Mouse (Mus musculus): ENCODE data around the gene Selenbp2.
"Not testable (repeated sequence)": the region's sequence is repeated elsewhere in the genome, so short reads cannot be mapped to it uniquely, and the experiment has no call there.

The Selenbp2 gene

DNA sequence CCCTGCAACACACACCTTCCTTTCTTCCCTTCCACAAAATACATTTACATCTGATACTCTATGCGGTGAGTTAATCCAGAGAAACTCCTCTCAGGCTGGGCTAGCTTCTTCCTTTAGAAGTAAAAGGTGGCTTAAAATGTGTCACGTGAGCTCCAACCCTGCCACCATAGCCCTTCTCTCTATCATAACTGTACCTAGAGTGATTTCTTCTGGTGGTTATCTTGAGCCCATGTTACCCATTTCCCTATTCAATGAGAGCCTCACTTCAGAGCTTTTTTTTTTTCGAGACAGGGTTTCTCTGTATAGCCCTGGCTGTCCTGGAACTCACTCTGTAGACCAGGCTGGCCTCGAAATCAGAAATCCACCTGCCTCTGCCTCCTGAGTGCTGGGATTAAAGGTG, 1.7 kb upstream of the Selenbp2 start:
- not testable (repeated sequence) for DNase-seq

DNA sequence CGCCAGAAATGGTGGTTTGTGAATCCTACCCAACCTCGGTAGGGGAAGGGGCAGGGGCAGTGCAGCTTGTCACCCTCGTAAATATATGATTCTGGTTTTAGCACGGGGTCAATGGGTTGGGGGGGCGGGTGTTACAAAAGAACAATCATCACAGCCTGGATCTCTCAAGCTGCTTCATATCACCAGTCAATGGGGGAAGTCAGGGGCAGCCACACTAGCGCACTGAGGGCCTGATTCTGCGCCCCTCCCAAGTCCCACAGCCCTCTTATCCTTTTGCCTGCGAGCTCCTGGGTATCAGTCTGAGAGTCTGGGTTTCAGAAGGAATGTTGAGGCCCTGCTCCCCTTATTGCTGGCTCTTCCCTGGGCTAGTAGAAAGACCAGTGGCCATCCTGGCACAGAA, 518 bp downstream of the Selenbp2 start:
- DNase-seq, result not testable (repeated sequence)

DNA sequence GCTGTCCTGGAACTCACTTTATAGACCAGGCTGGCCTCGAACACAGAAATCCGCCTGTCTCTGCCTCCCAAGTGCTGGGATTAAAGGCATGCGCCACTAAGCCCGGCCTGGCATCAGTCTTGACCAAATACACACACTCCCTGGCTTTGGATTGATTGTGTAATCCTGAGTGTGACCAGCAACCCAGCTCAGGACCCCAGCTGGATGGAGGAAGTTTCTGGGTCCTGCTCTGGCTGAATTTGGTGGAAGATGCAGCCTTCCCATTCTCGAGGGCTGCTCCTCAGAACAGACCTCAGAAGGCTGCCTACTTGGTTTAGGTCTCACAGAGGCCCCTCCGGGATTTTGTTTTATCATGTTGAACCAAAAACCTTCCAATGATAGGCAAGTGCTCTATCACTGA, 2.2 kb downstream of the Selenbp2 start:
- DNase-seq, result not testable (repeated sequence)

DNA sequence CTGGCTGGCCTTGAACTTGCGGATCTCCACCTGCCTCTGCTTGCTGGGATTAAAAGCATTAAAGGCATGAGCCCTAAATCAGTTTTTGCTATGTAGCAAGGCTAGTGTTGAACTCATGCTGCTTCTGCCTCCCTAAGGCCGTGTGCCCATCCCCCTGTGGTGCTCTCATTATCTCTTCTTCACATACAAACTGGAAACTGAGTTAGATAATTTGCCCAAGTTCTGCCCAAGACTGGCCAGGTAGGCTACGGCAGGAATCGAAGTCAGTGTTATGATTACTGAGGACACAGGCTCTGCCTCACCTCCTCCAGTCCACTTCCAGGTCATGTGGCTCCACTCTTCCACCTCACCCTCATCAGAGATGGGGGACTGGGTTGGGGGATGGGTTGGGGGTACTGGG, 2.9 kb downstream of the Selenbp2 start:
- DNase-seq, result not testable (repeated sequence)

DNA sequence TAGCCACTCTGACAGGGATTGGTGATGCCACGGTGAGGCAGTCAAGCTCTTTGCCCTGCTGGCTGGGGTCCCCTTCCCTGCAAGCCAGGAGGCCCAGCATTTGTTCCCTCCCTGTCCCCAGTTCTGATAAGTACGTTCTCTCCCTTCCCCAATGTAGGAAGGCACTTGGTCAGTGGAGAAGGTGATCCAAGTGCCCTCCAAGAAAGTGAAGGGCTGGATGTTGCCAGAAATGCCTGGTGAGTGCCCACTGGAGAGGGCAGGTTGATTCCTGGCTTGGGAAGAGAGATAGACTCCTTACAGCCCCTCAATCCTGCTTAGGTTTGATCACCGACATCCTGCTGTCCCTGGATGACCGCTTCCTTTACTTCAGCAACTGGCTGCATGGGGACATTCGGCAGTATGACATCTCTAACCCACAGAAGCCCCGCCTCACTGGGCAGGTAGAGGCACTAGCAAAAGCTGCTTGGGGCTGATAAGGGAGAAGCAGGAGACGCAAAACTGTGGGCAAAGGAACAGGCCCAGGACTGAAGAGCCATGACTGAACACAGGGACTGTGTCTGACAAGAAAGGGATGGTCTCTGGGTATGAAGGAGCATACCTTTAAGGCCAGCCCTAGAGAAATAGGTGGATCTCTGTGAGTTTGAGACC, 8.9 kb downstream of the Selenbp2 start:
- not testable (repeated sequence) for DNase-seq

DNA sequence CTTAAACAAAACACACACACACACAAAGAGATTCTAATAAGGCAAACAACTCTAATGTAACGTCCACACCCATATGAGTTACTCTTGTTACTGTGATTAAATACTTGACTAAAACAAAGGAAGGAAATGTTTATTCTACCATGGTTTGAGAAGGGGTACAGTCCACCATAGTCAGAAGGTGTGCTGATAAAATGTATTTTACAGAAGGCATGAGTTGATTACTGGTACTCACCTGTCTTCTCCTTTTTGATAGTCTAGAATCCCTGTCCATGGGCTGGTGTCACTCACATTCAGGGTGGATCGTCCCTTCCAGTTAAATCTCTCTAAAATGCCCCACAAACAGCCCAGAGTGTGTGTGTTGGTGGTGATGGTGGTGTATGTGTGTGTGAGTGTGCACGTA, 9.5 kb downstream of the Selenbp2 start:
- no peak for DNase-seq

DNA sequence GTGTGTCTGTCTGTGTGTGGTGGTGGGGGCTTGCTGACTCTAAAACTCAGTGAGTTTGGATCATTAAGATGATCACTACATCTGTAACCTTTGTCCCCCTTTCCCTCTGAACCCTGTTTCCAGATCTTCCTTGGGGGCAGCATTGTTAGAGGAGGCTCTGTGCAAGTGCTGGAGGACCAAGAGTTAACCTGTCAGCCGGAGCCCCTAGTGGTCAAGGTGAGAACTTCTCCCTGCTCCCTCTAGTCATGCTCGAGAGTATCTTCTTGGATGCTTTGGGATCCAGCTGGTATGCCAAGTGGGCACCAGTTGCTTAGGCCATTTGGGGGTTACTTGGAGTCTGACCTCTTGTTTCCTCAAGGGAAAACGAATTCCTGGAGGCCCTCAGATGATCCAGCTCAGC, 10.0 kb downstream of the Selenbp2 start:
- peak in 1 of 2 experiments; percentile 9 for DNase-seq

DNA sequence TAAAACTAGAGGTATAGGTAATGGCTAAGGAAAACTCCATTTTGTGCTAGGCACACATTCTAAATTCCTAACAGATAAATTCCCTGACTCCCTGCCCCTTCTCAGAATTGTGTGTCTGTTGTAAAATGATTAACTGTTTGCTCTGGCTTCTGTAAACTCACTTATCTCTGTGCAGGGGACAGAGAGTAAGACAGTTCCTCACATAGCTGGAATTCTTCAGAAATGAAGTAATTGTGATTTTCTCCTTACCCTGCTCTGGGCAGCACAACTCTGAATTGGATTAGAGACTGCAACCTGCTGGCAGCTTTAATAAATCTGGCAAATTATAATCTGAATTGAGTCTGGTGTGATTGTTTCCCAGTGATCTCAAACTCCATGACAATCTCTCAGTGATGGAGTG, 17.2 kb downstream of the Selenbp2 start:
- not testable (repeated sequence) for DNase-seq

DNA sequence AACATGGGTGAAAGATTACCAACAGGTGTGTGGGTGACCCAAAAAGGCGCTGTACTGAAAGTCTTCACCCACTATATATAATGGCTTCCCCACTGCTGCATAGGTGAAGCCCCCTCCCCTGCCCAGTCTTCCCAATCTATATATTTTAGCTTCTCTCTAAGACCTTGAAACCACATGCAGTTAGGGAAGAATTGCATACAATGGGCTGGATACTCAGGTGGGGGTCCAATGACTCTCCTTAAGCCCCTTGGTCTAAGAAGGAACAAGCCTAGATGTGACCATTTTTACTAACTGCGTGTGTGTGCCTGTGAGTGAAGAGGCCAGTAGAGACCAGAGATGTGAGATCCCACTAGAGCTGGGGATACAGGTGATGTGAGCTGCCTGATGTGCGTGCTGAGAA, 20.1 kb downstream of the Selenbp2 start:
- not testable (repeated sequence) for DNase-seq

DNA sequence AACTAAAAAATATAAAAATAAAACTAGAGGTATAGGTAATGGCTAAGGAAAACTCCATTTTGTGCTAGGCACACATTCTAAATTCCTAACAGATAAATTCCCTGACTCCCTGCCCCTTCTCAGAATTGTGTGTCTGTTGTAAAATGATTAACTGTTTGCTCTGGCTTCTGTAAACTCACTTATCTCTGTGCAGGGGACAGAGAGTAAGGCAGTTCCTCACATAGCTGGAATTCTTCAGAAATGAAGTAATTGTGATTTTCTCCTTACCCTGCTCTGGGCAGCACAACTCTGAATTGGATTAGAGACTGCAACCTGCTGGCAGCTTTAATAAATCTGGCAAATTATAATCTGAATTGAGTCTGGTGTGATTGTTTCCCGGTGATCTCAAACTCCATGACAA, 24.9 kb downstream of the Selenbp2 start:
- not testable (repeated sequence) for DNase-seq

DNA sequence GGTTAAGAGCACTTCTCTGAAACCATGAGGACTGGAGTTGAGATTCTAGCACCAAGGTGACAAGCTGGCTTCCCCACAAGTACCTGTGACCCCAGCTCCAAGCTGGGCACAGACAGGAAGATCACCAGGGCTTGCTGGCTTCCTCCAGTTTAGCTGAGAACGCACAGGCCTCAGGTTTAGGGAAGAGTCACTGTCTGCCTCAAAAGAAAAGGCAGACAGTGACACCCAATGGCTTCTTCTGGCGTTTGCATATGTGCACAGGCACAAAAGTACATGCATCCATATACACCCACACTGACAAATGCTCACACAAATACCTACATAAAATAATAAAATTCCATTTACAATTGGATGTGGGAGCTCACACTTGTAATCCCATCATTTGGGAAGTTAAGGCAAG, 30.3 kb downstream of the Selenbp2 start:
- DNase-seq, result not testable (repeated sequence)

DNA sequence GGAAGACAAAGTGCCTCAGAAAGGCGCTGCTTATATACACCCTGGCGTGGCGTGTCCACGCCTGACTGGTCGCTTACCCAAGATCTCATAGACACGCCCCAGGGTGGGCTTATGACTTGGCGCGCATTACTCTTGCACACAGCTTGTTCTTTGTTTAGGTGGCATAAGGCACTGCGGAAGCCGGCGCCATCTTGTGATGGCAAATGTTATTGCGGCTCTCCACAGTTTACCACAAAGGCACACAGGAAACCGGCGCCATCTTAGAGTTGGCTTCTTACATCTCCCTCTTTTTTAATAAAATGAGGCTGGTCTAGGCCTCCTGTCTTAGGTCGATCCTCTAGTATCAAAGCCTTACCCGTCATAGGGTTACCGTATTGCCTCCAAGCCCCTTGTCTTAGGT, 52.3 kb downstream of the Selenbp2 start:
- DNase-seq, result no peak

Data from spleen, adult 18-20 months (tissue).